Mouse (Mus musculus) heart, postnatal 0 days (tissue): ENCODE measurements around the gene Slc39a1.

ENCODE experiments used
- CTCF ChIP-seq: IDR thresholded peaks from 2 replicates; pipeline ENCODE4 v1.5.1; 2016; ENCODE audit warnings: antibody characterized with exemption, control low read depth, low read depth
- EP300 ChIP-seq: IDR thresholded peaks from 2 replicates; pipeline ENCODE4 v1.6.1; 2016; ENCODE audit warnings: antibody characterized with exemption, low read depth

GRCm38 (mm10) chr3:90224331-90224730, 23.6 kb upstream of the Slc39a1 start:
- TF ChIP-seq CTCF, result no peak
- TF ChIP-seq EP300, result no peak
